Mouse (Mus musculus) CH12.LX (cell line): Measurements from ENCODE around the gene Hoxd1. TPM values are rescaled to one million over a fixed set of nuclear protein-coding genes. Genes with fewer than 3 reads are reported as not detected.

ENCODE experiments used
- DNase-seq: peaks from one replicate; pipeline ENCODE4 v3.0.0-alpha.2; 2013; ENCODE audit errors: extremely low read depth
- H3K27ac ChIP-seq: 2 replicates; pipeline ENCODE4 v1.5.1; 2012; ENCODE audit warnings: low read depth, mild to moderate bottlenecking, control low read depth, moderate library complexity; ENCODE audit not compliant: insufficient read depth
- H3K27me3 ChIP-seq: replicated peaks from 2 replicates; pipeline ENCODE3; 2012; ENCODE audit warnings: inconsistent platforms
- H3K36me3 ChIP-seq, 2 experiments: replicated peaks in 1 of 2; 2 replicates each; pipeline versions ENCODE3 to v1.6.1; 2012; ENCODE audit warnings: inconsistent platforms in 1 of 2, low read length in 1 of 2, mild to moderate bottlenecking in 1 of 2, mixed read lengths in 1 of 2, moderate library complexity in 1 of 2; ENCODE audit not compliant: control insufficient read depth in 1 of 2, insufficient read depth in 1 of 2
- H3K4me1 ChIP-seq, 2 experiments: 2 replicates each; pipeline ENCODE4 v1.6.1; 2012; ENCODE audit warnings: inconsistent platforms in 1 of 2, moderate library complexity in 1 of 2; ENCODE audit not compliant: insufficient read depth in 2 of 2, control insufficient read depth in 1 of 2
- H3K4me2 ChIP-seq: 2 replicates; pipeline ENCODE4 v1.6.1; 2012; ENCODE audit warnings: low read depth, mild to moderate bottlenecking, control low read depth; ENCODE audit not compliant: poor library complexity, insufficient read depth, severe bottlenecking
- H3K4me3 ChIP-seq, 3 experiments: fragments of 150-350 bp in 1 of 3; sonication (generic) in 1 of 3; replicated peaks in 1 of 3; 2 replicates each; pipeline versions ENCODE3 to v1.5.1; 2011 to 2012; ENCODE audit warnings: low read depth in 2 of 3, low read length in 2 of 3, mild to moderate bottlenecking in 2 of 3, moderate library complexity in 2 of 3, control low read depth in 1 of 3, improper control_type of control experiment in 1 of 3, inconsistent platforms in 1 of 3, mixed read lengths in 1 of 3; ENCODE audit not compliant: poor library complexity in 1 of 3
- H3K79me2 ChIP-seq: replicated peaks from 2 replicates; pipeline ENCODE4 v1.6.1; 2012; ENCODE audit warnings: mild to moderate bottlenecking, moderate library complexity; ENCODE audit not compliant: control insufficient read depth, poor library complexity, insufficient read depth, severe bottlenecking; ENCODE audit errors: extremely low read depth
- H3K9ac ChIP-seq: 2 replicates; pipeline ENCODE4 v1.6.1; 2012; ENCODE audit warnings: low read depth, mild to moderate bottlenecking, control low read depth, moderate library complexity; ENCODE audit not compliant: insufficient read depth
- H3K9me3 ChIP-seq: replicated peaks from 2 replicates; pipeline ENCODE3; 2012; ENCODE audit warnings: low read length, inconsistent platforms, mixed read lengths
- CHD1 ChIP-seq: IDR thresholded peaks from 2 replicates; pipeline ENCODE4 v1.6.1; 2012; ENCODE audit warnings: low read depth, low read length, improper control_type of control experiment, inconsistent platforms
- E2F4 ChIP-seq: IDR thresholded peaks from 2 replicates; pipeline ENCODE4 v1.6.1; 2011; ENCODE audit warnings: low read depth, low read length, improper control_type of control experiment; ENCODE audit not compliant: insufficient replicate concordance
- EP300 ChIP-seq: IDR thresholded peaks from 2 replicates; pipeline ENCODE4 v1.6.1; 2011; ENCODE audit warnings: low read length, improper control_type of control experiment
- ETS1 ChIP-seq: conservative IDR thresholded peaks from 2 replicates; pipeline ENCODE4 v1.6.1; 2012; ENCODE audit warnings: low read depth, mild to moderate bottlenecking, inconsistent platforms, low read length, improper control_type of control experiment, moderate library complexity
- HCFC1 ChIP-seq: IDR thresholded peaks from 2 replicates; pipeline ENCODE4 v1.6.1; 2012; ENCODE audit warnings: low read depth, mild to moderate bottlenecking, inconsistent platforms, low read length, improper control_type of control experiment
- JUN ChIP-seq: IDR thresholded peaks from 2 replicates; pipeline ENCODE4 v1.6.1; 2011; ENCODE audit warnings: low read depth, mild to moderate bottlenecking, low read length, improper control_type of control experiment, moderate library complexity; ENCODE audit not compliant: insufficient read depth
- KAT2A ChIP-seq: IDR thresholded peaks from 2 replicates; pipeline ENCODE4 v1.6.1; 2012; ENCODE audit warnings: low read length, improper control_type of control experiment, inconsistent platforms; ENCODE audit not compliant: insufficient replicate concordance
- MYC ChIP-seq: IDR thresholded peaks from 2 replicates; pipeline ENCODE4 v1.6.1; 2011; ENCODE audit warnings: low read depth, mild to moderate bottlenecking, improper control_type of control experiment, low read length
- POLR2A ChIP-seq: IDR thresholded peaks from 2 replicates; pipeline ENCODE4 v1.6.1; 2011; ENCODE audit warnings: low read depth, mild to moderate bottlenecking, improper control_type of control experiment, low read length
- RAD21 ChIP-seq: IDR thresholded peaks from 2 replicates; pipeline ENCODE4 v1.6.1; 2011; ENCODE audit warnings: low read depth, mild to moderate bottlenecking, low read length, improper control_type of control experiment, moderate library complexity
- SMC3 ChIP-seq: IDR thresholded peaks from 2 replicates; pipeline ENCODE4 v1.6.1; 2011; ENCODE audit warnings: low read depth, low read length, improper control_type of control experiment
- TBP ChIP-seq: conservative IDR thresholded peaks from 2 replicates; pipeline ENCODE4 v1.6.1; 2011; ENCODE audit warnings: low read depth, low read length, improper control_type of control experiment
- UBTF ChIP-seq: IDR thresholded peaks from 2 replicates; pipeline ENCODE4 v1.6.1; 2012; ENCODE audit warnings: low read depth, mild to moderate bottlenecking, inconsistent platforms, low read length, improper control_type of control experiment, moderate library complexity
- USF1 ChIP-seq: IDR thresholded peaks from 2 replicates; pipeline ENCODE4 v1.6.1; 2014; ENCODE audit warnings: low read depth, mild to moderate bottlenecking, inconsistent platforms, low read length, improper control_type of control experiment
- ZC3H11A ChIP-seq: IDR thresholded peaks from 2 replicates; pipeline ENCODE4 v1.6.1; 2012; ENCODE audit warnings: low read depth, mild to moderate bottlenecking, inconsistent platforms, low read length, improper control_type of control experiment
- ZKSCAN1 ChIP-seq: IDR thresholded peaks from 2 replicates; pipeline ENCODE4 v1.6.1; 2012; ENCODE audit warnings: low read depth, inconsistent platforms, low read length, improper control_type of control experiment, borderline replicate concordance
- ZMIZ1 ChIP-seq: IDR thresholded peaks from 2 replicates; pipeline ENCODE4 v1.6.1; 2012; ENCODE audit warnings: low read depth, mild to moderate bottlenecking, inconsistent platforms, low read length, improper control_type of control experiment
- ZNF384 ChIP-seq: IDR thresholded peaks from 2 replicates; pipeline ENCODE4 v1.6.1; 2012; ENCODE audit warnings: low read depth, low read length, improper control_type of control experiment, inconsistent platforms
- dilution Hi-C: fragments of 300-500 bp; cut with MboI; formaldehyde crosslinking; loops from 2 replicates; pipeline ENCODE4 v1.14.3; 2020; ENCODE audit warnings: low sequenced_read_pairs; ENCODE audit not compliant: extremely low pct_unique_long_range_greater_than_20kb, extremely low pct_ligation_motif_present
- in situ Hi-C: fragments of 300-500 bp; cut with MboI; formaldehyde crosslinking; loops from 3 replicates; pipeline ENCODE4 v1.14.3; 2019; ENCODE audit warnings: low sequenced_read_pairs, low pct_ligation_motif_present, low pct_unique_long_range_greater_than_20kb, mixed read lengths
- polyA plus RNA-seq: library from polyadenylated mRNA; unstranded; fragments of >175 nt; gene quantifications from 2 replicates; pipeline ENCODE4 v1.2.1, GENCODE M21; 2012; ENCODE audit warnings: low read depth; ENCODE audit not compliant: insufficient read length
- total RNA-seq, 2 experiments: library from RNA; depleted of rRNA; stranded (reverse); fragments of 300-350 nt in 1 of 2; fragments of >200 nt in 1 of 2; gene quantifications; 2 replicates each; pipeline ENCODE4 v1.2.3; 2012 to 2014

Gene Hoxd1
- total and polyA plus RNA-seq, 3 experiments = not detected

DNA sequence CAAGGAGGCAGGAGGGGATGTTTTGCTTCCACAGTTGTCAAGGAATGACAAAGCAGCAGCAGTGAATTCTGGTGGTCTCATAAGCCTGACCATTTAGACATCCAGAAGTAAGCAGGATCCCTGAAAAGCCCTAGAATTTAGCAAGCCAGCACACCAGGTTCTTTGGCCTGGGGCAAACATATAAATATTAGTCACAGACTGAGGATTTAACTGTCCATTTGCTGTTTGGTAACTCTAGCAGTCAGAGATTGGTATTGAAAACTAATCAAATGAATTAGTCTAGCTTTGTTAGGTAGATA, 20.9 kb upstream of the Hoxd1 start:
- Histone ChIP-seq H3K4me1 (peaks cover 14 to 25% of the 10 kb centered on the region in 2 experiments), H3K27me3 (no peaks in the 10 kb centered on the region), H3K4me2 (no peak overlapping the region), H3K79me2 (no peaks in the 10 kb centered on the region), H3K4me3 (no peak overlapping the region), H3K9ac (no peak overlapping the region), H3K9me3 (peaks cover 8% of the 10 kb centered on the region), H3K27ac (no peak overlapping the region), H3K36me3 (peaks cover 8 to 19% of the 10 kb centered on the region in 2 experiments)
- dilution Hi-C loops (no loop called here), in situ Hi-C loops (no loop called here)
- TF ChIP-seq USF1 (no peak), ZNF384 (no peak), E2F4 (no peak), POLR2A (no peak), ETS1 (no peak), RAD21 (no peak), KAT2A (no peak), HCFC1 (no peak), SMC3 (no peak), CHD1 (no peak), ZMIZ1 (no peak), ZKSCAN1 (no peak), UBTF (no peak)
- no peak for DNase-seq

DNA sequence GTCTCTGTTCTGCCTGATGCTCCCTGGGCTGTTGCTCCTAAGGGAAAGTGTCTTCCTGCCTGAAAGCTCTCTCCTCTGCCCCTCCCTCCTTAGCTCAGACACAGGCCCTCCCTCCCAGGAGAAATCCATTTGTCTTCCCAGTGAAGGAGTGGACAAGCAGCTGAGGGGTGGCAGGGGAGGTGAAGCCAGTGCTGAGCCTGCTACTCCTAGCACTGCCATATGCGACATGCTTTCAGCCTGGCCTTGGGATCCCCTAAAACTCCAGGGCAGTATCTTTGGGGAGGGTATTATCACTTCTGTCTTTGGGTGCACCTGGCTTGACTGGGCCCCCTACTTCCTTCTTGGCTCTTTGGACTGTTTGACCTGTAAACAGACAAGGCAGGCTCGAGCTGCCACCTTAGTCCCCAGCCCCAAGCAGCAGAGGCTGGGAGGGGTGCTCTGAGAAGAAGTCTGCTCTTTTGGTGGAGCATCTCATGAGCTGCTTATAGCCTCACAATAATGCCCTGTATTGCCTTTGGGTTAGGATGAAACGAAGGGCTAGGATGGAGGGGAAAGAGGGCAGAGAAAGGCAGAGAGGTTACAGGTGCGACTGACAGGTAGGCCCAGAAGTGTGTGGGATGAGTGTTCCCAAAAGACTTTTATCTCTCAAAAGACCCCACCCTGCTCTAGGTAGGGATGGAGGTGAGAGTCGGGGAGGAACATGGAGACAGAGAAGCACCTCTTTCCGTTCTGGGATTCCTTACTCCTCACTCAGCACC, 17.1 kb upstream of the Hoxd1 start:
- H3K36me3 ChIP-seq = peaks cover 8 to 20% of the 10 kb centered on the region in 2 experiments
- peaks cover 8% of the 10 kb centered on the region for H3K9me3 ChIP-seq
- H3K4me1 ChIP-seq = no peaks in the 10 kb centered on the region
- H3K27ac ChIP-seq = no peak overlapping the region
- no peaks in the 10 kb centered on the region for H3K79me2 ChIP-seq
- in situ Hi-C loops (no loop called here), dilution Hi-C loops (no loop called here)
- no peak overlapping the region for H3K4me2 ChIP-seq
- no peak for TF ChIP-seq HCFC1
- no peak for TF ChIP-seq ZC3H11A
- no peak for TF ChIP-seq EP300
- no peak for TF ChIP-seq CHD1
- TF ChIP-seq MYC = no peak
- TF ChIP-seq TBP = no peak
- no peak for TF ChIP-seq JUN
- DNase-seq = no peak
- H3K27me3 ChIP-seq = no peaks in the 10 kb centered on the region
- no peak overlapping the region for H3K4me3 ChIP-seq
- H3K9ac ChIP-seq = no peak overlapping the region
